Mouse (Mus musculus) left cerebral cortex, adult 8-10 months (tissue): ENCODE measurements around the gene Dynll1. TPM values are rescaled to one million over a fixed set of nuclear protein-coding genes. Genes with fewer than 3 reads are reported as not detected.

Experiments used
- DNase-seq, 2 experiments: peaks; one replicate each; pipeline ENCODE4 v3.0.0; 2022; ENCODE audit warnings: low spot score in 2 of 2
- total RNA-seq, 4 experiments: library from RNA; stranded (reverse); gene quantifications; 2 replicates each; pipeline ENCODE4 v1.2.4; 2022

The Dynll1 gene
- total RNA-seq, 4 experiments from 2014 or later: 550 to 617 (median 573) TPM

GRCm38 (mm10) chr5:115268266-115268665, 32.5 kb downstream of the Dynll1 start:
- DNase-seq: no peak

- no peak for DNase-seq
Observed at GRCm38 (mm10) chr5:115267469-115268045, 33.2 kb downstream of the Dynll1 start.

GRCm38 (mm10) chr5:115266787-115267468, 33.9 kb downstream of the Dynll1 start:
- DNase-seq: no peak

- no peak for DNase-seq
Observed at GRCm38 (mm10) chr5:115266340-115266739, 34.5 kb downstream of the Dynll1 start.

- no peak for DNase-seq
Observed at GRCm38 (mm10) chr5:115262502-115263291, 38.1 kb downstream of the Dynll1 start.

GRCm38 (mm10) chr5:115261880-115262279, 38.9 kb downstream of the Dynll1 start:
- DNase-seq: no peak

GRCm38 (mm10) chr5:115261141-115261540, 39.7 kb downstream of the Dynll1 start:
- no peak for DNase-seq

GRCm38 (mm10) chr5:115260356-115260755, 40.4 kb downstream of the Dynll1 start:
- no peak for DNase-seq

GRCm38 (mm10) chr5:115256909-115257546, 43.8 kb downstream of the Dynll1 start:
- no peak for DNase-seq

GRCm38 (mm10) chr5:115255472-115255871, 45.3 kb downstream of the Dynll1 start:
- DNase-seq: no peak

Other genes with a start within 250 kb of the Dynll1 start
- not detected for gene Gm10401, start 202.7 kb downstream of the Dynll1 start, total RNA-seq
- 1 to 10 TPM; 7.8 to 9.2 (median 8.9) TPM for gene Acads, start 181.7 kb downstream of the Dynll1 start, total RNA-seq
- gene Unc119b, start 166.0 kb downstream of the Dynll1 start, total RNA-seq: 10 to 100 TPM; 21.2 to 26.9 (median 24.2) TPM
- gene Mlec, start 142.8 kb downstream of the Dynll1 start, total RNA-seq: 10 to 100 TPM; 66.1 to 84.8 (median 72.3) TPM
- gene Cabp1, start 106.6 kb downstream of the Dynll1 start, total RNA-seq: 100 to 1,000 TPM; 228 to 252 (median 243) TPM
- gene Pop5, start 65.2 kb downstream of the Dynll1 start, total RNA-seq: 10 to 100 TPM; 72.0 to 91.4 (median 77.3) TPM
- 100 to 1,000 TPM; 216 to 259 (median 243) TPM for gene Rnf10, start 28.1 kb downstream of the Dynll1 start, total RNA-seq
- gene Coq5, start 21.3 kb downstream of the Dynll1 start, total RNA-seq: 10 to 100 TPM; 40.4 to 43.6 (median 42.2) TPM
- 10 to 100 TPM; 55.2 to 70.1 (median 64.6) TPM for gene Srsf9, start 26.2 kb upstream of the Dynll1 start, total RNA-seq
- 10 to 100 TPM; 19.2 to 21.4 (median 20.2) TPM for gene Gatc, start 40.2 kb upstream of the Dynll1 start, total RNA-seq
- gene Triap1, start 40.2 kb upstream of the Dynll1 start, total RNA-seq: 10 to 100 TPM; 20.7 to 24.6 (median 22.5) TPM
- 100 to 1,000 TPM; 686 to 806 (median 740) TPM for gene Cox6a1, start 48.0 kb upstream of the Dynll1 start, total RNA-seq
- gene Msi1, start 128.6 kb upstream of the Dynll1 start, total RNA-seq: 10 to 100 TPM; 43.2 to 58.9 (median 51.0) TPM
- gene Pla2g1b, start 165.3 kb upstream of the Dynll1 start, total RNA-seq: not detected
- gene Sirt4, start 183.7 kb upstream of the Dynll1 start, total RNA-seq: 10 to 100 TPM; 27.1 to 38.6 (median 33.1) TPM
- 10 to 100 TPM; 18.3 to 27.8 (median 22.9) TPM for gene Pxn, start 205.7 kb upstream of the Dynll1 start, total RNA-seq